Mouse (Mus musculus) hindbrain, embryonic 16.5 days (tissue): ENCODE results near the gene Nacc2. TPM values are rescaled to one million over a fixed set of nuclear protein-coding genes. Genes with fewer than 3 reads are reported as not detected.

Experiments used
- ATAC-seq: fragments of 200-750 bp; cut with Nextera tagmentation; 2 replicates; pipeline ENCODE4 v1.8.0; 2017; ENCODE audit warnings: moderate TSS enrichment, moderate library complexity
- H3K27ac ChIP-seq: fragments of 300-500 bp; sonication (generic); 2 replicates; pipeline ENCODE4 v1.5.1; 2014; ENCODE audit warnings: low read depth, mild to moderate bottlenecking, control low read depth, low read length, moderate library complexity
- H3K27me3 ChIP-seq: fragments of 300-500 bp; sonication (generic); replicated peaks from 2 replicates; pipeline ENCODE4 v1.6.1; 2014; ENCODE audit warnings: low read length; ENCODE audit not compliant: control insufficient read depth, insufficient read depth
- H3K36me3 ChIP-seq: fragments of 300-500 bp; sonication (generic); 2 replicates; pipeline ENCODE4 v1.6.1; 2014; ENCODE audit warnings: mild to moderate bottlenecking, low read length, moderate library complexity, mixed read lengths; ENCODE audit not compliant: control insufficient read depth, insufficient read depth
- H3K4me1 ChIP-seq: fragments of 300-500 bp; sonication (generic); 2 replicates; pipeline ENCODE4 v1.6.1; 2014; ENCODE audit warnings: low read depth, low read length; ENCODE audit not compliant: control insufficient read depth, insufficient read depth
- H3K4me2 ChIP-seq: fragments of 300-500 bp; sonication (generic); 2 replicates; pipeline ENCODE4 v1.6.1; 2014; ENCODE audit warnings: mild to moderate bottlenecking, low read length, control low read depth, moderate library complexity
- H3K4me3 ChIP-seq: fragments of 300-500 bp; sonication (generic); 2 replicates; pipeline ENCODE4 v1.5.1; 2014; ENCODE audit warnings: mild to moderate bottlenecking, low read length, control low read depth, moderate library complexity
- H3K9ac ChIP-seq: fragments of 300-500 bp; sonication (generic); 2 replicates; pipeline ENCODE4 v1.6.1; 2014; ENCODE audit warnings: low read depth, mild to moderate bottlenecking, control low read depth, low read length, moderate library complexity
- H3K9me3 ChIP-seq: fragments of 300-500 bp; sonication (generic); 2 replicates; pipeline ENCODE4 v1.6.1; 2014; ENCODE audit warnings: mild to moderate bottlenecking, low read length, moderate library complexity; ENCODE audit not compliant: control insufficient read depth
- WGBS: fragments of 180-500 bp; shearing (Covaris S2); extraction: QIAGEN DNeasy Blood & Tissue Kit; methylation state at CpG from one replicate; pipeline ENCODE4 v1.1.7; 2014; 5-methylcytosine and 5-hydroxymethylcytosine counted together
- polyA plus RNA-seq: library from polyadenylated mRNA; unstranded; fragments of >200 nt; fragmentation: Nextera tagmentation; extraction: Ambion mirVana; gene quantifications from 2 replicates; pipeline ENCODE4 v1.2.1, GENCODE M21; 2015

Nacc2 gene
- polyA plus RNA-seq, 1 experiment from 2014 or later = 24.5 TPM

DNA sequence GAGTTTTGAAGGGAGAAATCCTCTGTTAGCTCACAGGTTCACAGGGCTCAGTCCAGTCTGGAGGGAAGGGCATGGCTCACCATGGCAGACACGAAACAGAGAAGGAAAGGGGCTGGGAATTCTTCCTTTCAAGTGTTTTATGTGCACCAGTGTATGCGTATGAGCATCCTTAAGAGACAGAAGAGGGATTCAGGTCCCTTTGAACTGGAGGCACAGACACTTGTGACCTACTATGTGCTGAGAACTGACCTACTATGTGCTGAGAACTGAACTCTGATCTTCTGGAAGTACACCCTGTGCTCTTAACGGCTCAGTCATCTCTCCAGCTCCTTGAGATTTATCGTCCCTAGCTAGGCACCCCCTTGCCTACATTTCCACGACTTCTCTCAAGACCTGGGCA lies 48.5 kb downstream of the Nacc2 start:
- H3K4me1 ChIP-seq = no peaks in the 10 kb centered on the region
- 84% methylated on average over 5 of the region's 5 CpGs for WGBS
- H3K9me3 ChIP-seq = no peaks in the 10 kb centered on the region
- no peak overlapping the region for H3K27ac ChIP-seq
- ATAC-seq = no peak
- H3K27me3 ChIP-seq = no peaks in the 10 kb centered on the region
- H3K4me3 ChIP-seq = no peak overlapping the region
- H3K36me3 ChIP-seq = no peaks in the 10 kb centered on the region
- H3K4me2 ChIP-seq = no peak overlapping the region
- no peak overlapping the region for H3K9ac ChIP-seq

DNA sequence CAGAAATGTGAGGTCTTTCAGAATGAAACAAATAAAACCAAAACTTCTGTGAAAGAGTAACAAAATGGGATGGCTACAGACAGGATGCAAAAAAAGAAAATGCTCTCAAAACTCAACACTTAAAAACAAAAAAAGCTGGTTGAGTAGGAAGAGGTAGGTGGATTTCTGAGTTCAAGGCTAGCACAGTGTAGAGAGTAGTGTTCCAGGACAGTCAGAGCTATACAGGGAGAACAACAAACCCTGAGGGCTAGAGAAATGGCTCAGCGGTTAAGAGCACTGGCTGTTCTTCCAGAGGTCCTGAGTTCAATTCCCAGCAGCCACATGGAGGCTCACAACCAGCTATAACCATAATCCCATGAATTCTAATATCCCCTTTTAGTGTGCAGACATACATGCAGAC lies 54.4 kb downstream of the Nacc2 start:
- Histone ChIP-seq H3K27me3 (no peaks in the 10 kb centered on the region), H3K36me3 (no peaks in the 10 kb centered on the region), H3K4me1 (peaks cover 8% of the 10 kb centered on the region), H3K9ac (no peak overlapping the region), H3K4me3 (no peak overlapping the region), H3K9me3 (no peaks in the 10 kb centered on the region), H3K4me2 (no peak overlapping the region), H3K27ac (no peak overlapping the region)
- WGBS = 83% methylated on average over 1 of the region's 1 CpGs
- ATAC-seq = no peak

- 71% methylated on average over 7 of the region's 7 CpGs for WGBS
- Histone ChIP-seq H3K27ac (no peak overlapping the region), H3K4me3 (no peak overlapping the region), H3K4me1 (peaks cover 8% of the 10 kb centered on the region), H3K9ac (no peak overlapping the region), H3K4me2 (no peak overlapping the region), H3K36me3 (no peaks in the 10 kb centered on the region), H3K27me3 (no peaks in the 10 kb centered on the region), H3K9me3 (no peaks in the 10 kb centered on the region)
- no peak for ATAC-seq
These were observed 54.8 kb downstream of the Nacc2 start for GRCm38 (mm10) chr2:26068175-26068574.

GRCm38 (mm10) chr2:26066527-26066926 lies 56.5 kb downstream of the Nacc2 start:
- Histone ChIP-seq H3K4me3 (no peak overlapping the region), H3K4me1 (peaks cover 8% of the 10 kb centered on the region), H3K4me2 (peak overlapping the region; percentile 29), H3K9ac (no peak overlapping the region), H3K36me3 (no peaks in the 10 kb centered on the region), H3K9me3 (no peaks in the 10 kb centered on the region), H3K27ac (0 out of 2 replicates have a peak overlapping the region, but pooled peaks have one; percentile 37), H3K27me3 (no peaks in the 10 kb centered on the region)
- WGBS = 60% methylated on average over 14 of the region's 14 CpGs
- ATAC-seq = no peak

GRCm38 (mm10) chr2:26062742-26063427 lies 60.1 kb downstream of the Nacc2 start:
- H3K9ac ChIP-seq = no peak overlapping the region
- H3K4me3 ChIP-seq = no peak overlapping the region
- H3K4me1 ChIP-seq = peaks cover 8% of the 10 kb centered on the region
- no peaks in the 10 kb centered on the region for H3K9me3 ChIP-seq
- H3K27me3 ChIP-seq = no peaks in the 10 kb centered on the region
- WGBS = 79% methylated on average over 13 of the region's 13 CpGs
- H3K36me3 ChIP-seq = no peaks in the 10 kb centered on the region
- H3K27ac ChIP-seq = no peak overlapping the region
- no peak for ATAC-seq
- no peak overlapping the region for H3K4me2 ChIP-seq

DNA sequence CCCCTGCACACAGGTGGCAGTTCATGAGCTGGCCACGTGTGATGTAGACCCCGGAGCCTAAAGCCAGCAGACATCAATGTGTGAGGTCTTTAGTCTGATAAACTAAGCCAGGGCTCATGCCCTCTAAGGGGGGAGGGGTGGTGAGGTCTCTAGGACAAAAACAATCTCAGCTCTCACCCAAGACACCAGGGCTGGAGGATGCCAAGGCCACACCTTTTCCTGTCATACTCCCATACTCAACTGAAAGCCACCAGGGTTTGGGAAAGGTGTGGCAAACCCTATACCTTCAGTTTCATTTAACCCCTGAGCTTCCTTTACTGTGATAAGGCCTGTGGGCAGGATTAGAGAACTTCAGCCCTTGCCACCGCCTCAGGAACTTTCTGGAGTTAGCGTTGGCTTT lies 60.8 kb downstream of the Nacc2 start:
- Histone ChIP-seq H3K27ac (no peak overlapping the region), H3K36me3 (no peaks in the 10 kb centered on the region), H3K4me3 (no peak overlapping the region), H3K9me3 (no peaks in the 10 kb centered on the region), H3K4me1 (peaks cover 8% of the 10 kb centered on the region), H3K27me3 (no peaks in the 10 kb centered on the region), H3K4me2 (no peak overlapping the region), H3K9ac (no peak overlapping the region)
- WGBS = 89% methylated on average over 4 of the region's 4 CpGs
- ATAC-seq = no peak

- H3K27me3 ChIP-seq = no peaks in the 10 kb centered on the region
These were observed 61.9 kb downstream of the Nacc2 start for GRCm38 (mm10) chr2:26061018-26061666.

DNA sequence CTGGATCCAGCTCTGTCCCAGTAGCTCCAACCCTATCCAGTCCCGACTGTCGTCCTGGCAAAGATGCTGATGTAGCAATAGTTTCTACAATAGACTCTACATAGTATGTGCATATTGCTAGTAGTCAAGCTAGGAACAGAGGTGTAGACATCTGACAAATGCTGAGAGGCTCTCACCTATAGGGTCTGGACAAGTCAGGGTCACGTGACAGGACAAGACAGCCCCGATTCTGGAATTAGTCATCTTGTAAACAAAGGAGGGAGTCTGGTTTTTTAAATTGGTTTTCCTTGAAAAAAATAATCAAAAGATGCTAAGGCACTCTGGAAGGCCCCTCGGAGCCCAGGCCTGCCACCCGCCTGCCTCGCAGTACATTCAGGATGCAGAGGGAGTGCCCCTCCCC lies 66.0 kb downstream of the Nacc2 start:
- Histone ChIP-seq H3K4me1 (no peaks in the 10 kb centered on the region; the same call in 1 of the 2 replicates), H3K27me3 (no peaks in the 10 kb centered on the region), H3K27ac (no peak overlapping the region), H3K36me3 (no peaks in the 10 kb centered on the region), H3K4me2 (no peak overlapping the region), H3K9me3 (no peaks in the 10 kb centered on the region), H3K9ac (no peak overlapping the region), H3K4me3 (no peak overlapping the region)
- no peak for ATAC-seq
- WGBS = 86% methylated on average over 7 of the region's 7 CpGs

More at GRCm38 (mm10) chr2:26061018-26061666, 61.9 kb downstream of the Nacc2 start:
- no peaks in the 10 kb centered on the region; the same call in 1 of the 2 replicates for H3K4me1 ChIP-seq
- ATAC-seq = no peak
- no peaks in the 10 kb centered on the region for H3K9me3 ChIP-seq
- H3K27ac ChIP-seq = no peak overlapping the region
- 61% methylated on average over 21 of the region's 21 CpGs for WGBS
- H3K4me3 ChIP-seq = no peak overlapping the region
- no peak overlapping the region for H3K9ac ChIP-seq
- no peak overlapping the region for H3K4me2 ChIP-seq
- no peaks in the 10 kb centered on the region for H3K36me3 ChIP-seq

GRCm38 (mm10) chr2:26056226-26056625 lies 66.8 kb downstream of the Nacc2 start:
- Histone ChIP-seq H3K27ac (no peak overlapping the region), H3K9ac (no peak overlapping the region), H3K9me3 (no peaks in the 10 kb centered on the region), H3K4me3 (no peak overlapping the region), H3K4me1 (no peaks in the 10 kb centered on the region; the same call in 1 of the 2 replicates), H3K4me2 (no peak overlapping the region), H3K27me3 (no peaks in the 10 kb centered on the region), H3K36me3 (no peaks in the 10 kb centered on the region)
- ATAC-seq = no peak
- 65% methylated on average over 5 of the region's 5 CpGs for WGBS
